32 mouse cellular contexts compared by ENCODE assay signal in the genomic region with DNA sequence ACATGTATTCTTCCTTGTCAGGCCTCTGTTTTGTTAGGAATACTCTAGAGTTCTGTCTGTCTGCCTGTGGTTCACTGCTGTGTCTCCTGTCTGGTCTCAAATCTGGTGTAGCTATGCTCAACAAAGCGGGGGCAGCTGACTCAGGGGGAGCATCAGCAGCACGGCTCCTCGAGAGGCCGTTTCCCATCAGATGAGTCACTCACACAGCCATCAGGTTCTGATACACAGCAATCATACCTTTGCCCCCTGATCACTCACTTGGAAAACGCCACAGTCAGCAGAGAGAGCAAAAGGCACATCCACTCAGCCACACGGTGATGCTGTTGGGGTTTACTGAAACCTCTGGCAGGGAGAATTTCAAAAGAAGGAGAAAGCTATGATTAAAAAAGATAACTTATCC. TPM values are rescaled to one million over a fixed set of nuclear protein-coding genes. Genes with fewer than 3 reads are reported as not detected.
DNase-seq lines count a peak whose midpoint lies in the region; ATAC-seq lines count a peak whose summit lies in the region.
"Had no signal": no experiment of that assay in that cellular context is flagged by ENCODE, and none has a peak within 500 bp of the region (broad histone marks: within the 10 kb centered on the region; RNA-seq: fewer than 3 reads in every experiment).

No protein-coding gene starts in this region.

- 0 out of 2 replicates have a peak, but pooled peaks have one; percentile 47 for ATAC-seq in intestine, embryonic 15.5 days
- no peak for ATAC-seq in activated CD4-positive, CD25-positive, alpha-beta regulatory T cell, adult 4 months
- ATAC-seq: CD4-positive, CD25-positive, alpha-beta regulatory T cell, adult 4 months; forebrain, embryonic 14.5 days; inflammation-experienced regulatory T-cells, adult 6 months; liver, postnatal 0 days; midbrain, embryonic 13.5 days had no signal

- intact Hi-C loops in heart, postnatal 10 days (cut with DNase I) = no loop called here

- no peaks in the 10 kb centered on the region for H3K27me3 ChIP-seq in intestine, embryonic 15.5 days (replicated peaks)
- H3K27me3 ChIP-seq: hindbrain, embryonic 13.5 days; limb, embryonic 12.5 days; midbrain, embryonic 13.5 days had no signal

- no peak overlapping the region for H3K4me2 ChIP-seq in intestine, embryonic 15.5 days (replicated peaks)
- H3K4me2 ChIP-seq: embryonic facial prominence, embryonic 12.5 days; heart, embryonic 11.5 days; hindbrain, embryonic 13.5 days; limb, embryonic 12.5 days; liver, embryonic 11.5 days; midbrain, embryonic 13.5 days had no signal

- H3K36me3 ChIP-seq in intestine, embryonic 15.5 days = no peaks in the 10 kb centered on the region
- H3K36me3 ChIP-seq: embryonic facial prominence, embryonic 12.5 days; hindbrain, embryonic 13.5 days; limb, embryonic 12.5 days; midbrain, embryonic 13.5 days had no signal

- no peaks in the 10 kb centered on the region for H3K9me3 ChIP-seq in intestine, embryonic 15.5 days
- H3K9me3 ChIP-seq: embryonic facial prominence, embryonic 12.5 days; hindbrain, embryonic 13.5 days; limb, embryonic 12.5 days; megakaryocyte, embryonic 14.5 days; midbrain, embryonic 13.5 days had no signal

- peak; percentile 4 for DNase-seq in Muller cell, postnatal 12 days (ENCODE audit: inconsistent ontology term)
- peak; percentile 19 to 28 for DNase-seq in kidney, adult 8-10 months
- DNase-seq in kidney, postnatal 10 days = peak; percentile 17
- no peak for DNase-seq in heart, postnatal 10 days
- DNase-seq in frontal cortex, postnatal 14 days (ENCODE audit: low spot score in 2 of 2) = no peak
- DNase-seq: adrenal gland, adult 8-10 months; cerebellum, adult 9-10 months; cerebellum, postnatal 36 days; gastrocnemius, postnatal 36 days; heart, adult 18-20 months; heart, postnatal 4 days; liver, postnatal 0 days; lung, postnatal 4 days; right cerebral cortex, adult 18-20 months; spleen, adult 18-20 months; thymus, postnatal 36 days had no signal

- H3K4me3 ChIP-seq in intestine, embryonic 15.5 days (replicated peaks) = no peak overlapping the region
- H3K4me3 ChIP-seq: embryonic facial prominence, embryonic 12.5 days; hindbrain, embryonic 13.5 days; limb, embryonic 12.5 days; megakaryocyte, embryonic 14.5 days; midbrain, embryonic 13.5 days had no signal

- no peak overlapping the region for H3K27ac ChIP-seq in intestine, embryonic 15.5 days
- H3K27ac ChIP-seq: embryonic facial prominence, embryonic 12.5 days; hindbrain, embryonic 13.5 days; limb, embryonic 12.5 days; midbrain, embryonic 13.5 days had no signal

- no peaks in the 10 kb centered on the region for H3K4me1 ChIP-seq in intestine, embryonic 15.5 days (replicated peaks)
- H3K4me1 ChIP-seq: embryonic facial prominence, embryonic 12.5 days; hindbrain, embryonic 13.5 days; megakaryocyte, embryonic 14.5 days; midbrain, embryonic 13.5 days had no signal

- H3K9ac ChIP-seq in intestine, embryonic 15.5 days = no peak overlapping the region
- H3K9ac ChIP-seq: embryonic facial prominence, embryonic 12.5 days; hindbrain, embryonic 13.5 days; limb, embryonic 12.5 days; liver, postnatal 0 days; midbrain, embryonic 13.5 days had no signal

- WGBS in intestine, embryonic 15.5 days = 55% methylated on average over 6 of the region's 6 CpGs

RNA-seq across cellular contexts. Expression of a gene that starts 5.9 kb away (rescaled TPM):
- 11.6 and 13.1 TPM in 2 replicates for polyA plus RNA-seq in intestine, embryonic 15.5 days (2015; fragmentation: Nextera tagmentation; extraction: Ambion mirVana)
- total RNA-seq in heart, postnatal 10 days (2021) = 10 to 100 TPM; 27.4 to 35.8 TPM
- not detected for polyA plus RNA-seq in activated CD4-positive, CD25-positive, alpha-beta regulatory T cell, adult 4 months (2017; shearing (Covaris generic))
- total RNA-seq: monocyte, adult 5-6 weeks had no signal
- polyA plus RNA-seq: inflammation-experienced regulatory T-cells, adult 6 months had no signal

RNA-seq across cellular contexts. Expression of a gene that starts 46.0 kb away (rescaled TPM):
- 0.16 and 0.35 TPM in 2 replicates for polyA plus RNA-seq in intestine, embryonic 15.5 days (2015; fragmentation: Nextera tagmentation; extraction: Ambion mirVana)
- total RNA-seq in heart, postnatal 10 days (2021) = not detected
- under 1 TPM in 1 of 2 experiments, not detected in 1; 0.24 TPM for polyA plus RNA-seq in activated CD4-positive, CD25-positive, alpha-beta regulatory T cell, adult 4 months (2017; shearing (Covaris generic))
- total RNA-seq: gastrocnemius, adult 18-20 months; gastrocnemius, postnatal 36 days; heart, adult 18-20 months; heart, postnatal 4 days; monocyte, adult 5-6 weeks had no signal
- polyA plus RNA-seq: embryonic facial prominence, embryonic 12.5 days; heart, embryonic 11.5 days; heart, embryonic 16.5 days; liver, embryonic 11.5 days; liver, postnatal 0 days; lung, embryonic 16.5 days had no signal

RNA-seq across cellular contexts. Expression of a gene that starts 48.1 kb away (rescaled TPM):
- 24.0 and 24.3 TPM in 2 replicates for polyA plus RNA-seq in intestine, embryonic 15.5 days (2015; fragmentation: Nextera tagmentation; extraction: Ambion mirVana)
- 10 to 100 TPM; 14.7 to 18.5 TPM for total RNA-seq in heart, postnatal 10 days (2021)
- 10 to 100 TPM; 26.4 to 28.0 TPM for polyA plus RNA-seq in activated CD4-positive, CD25-positive, alpha-beta regulatory T cell, adult 4 months (2017; shearing (Covaris generic))

Comparison
In these comparisons a context has a peak if more than half of its experiments do, and no peak if none do; other contexts are left out.
1. DNase-seq: peak in Muller cell, postnatal 12 days (single experiment), kidney, adult 8-10 months (2 of 2) and kidney, postnatal 10 days (single experiment); none in heart, postnatal 10 days (0 of 2) and frontal cortex, postnatal 14 days (0 of 2).
2. RNA of a gene that starts 5.9 kb away (polyA plus RNA-seq): 11.6 to 13.1 TPM in intestine, embryonic 15.5 days; not detected in activated CD4-positive, CD25-positive, alpha-beta regulatory T cell, adult 4 months; every median in the first group is over 10 times any median in the second.